Mouse (Mus musculus): ENCODE results near the gene Ralgps1. TPM values are rescaled to one million over a fixed set of nuclear protein-coding genes. Genes with fewer than 3 reads are reported as not detected.

Gene Ralgps1
- polyA plus RNA-seq, 1 experiment from 2014 or later = 2.2 TPM

DNA sequence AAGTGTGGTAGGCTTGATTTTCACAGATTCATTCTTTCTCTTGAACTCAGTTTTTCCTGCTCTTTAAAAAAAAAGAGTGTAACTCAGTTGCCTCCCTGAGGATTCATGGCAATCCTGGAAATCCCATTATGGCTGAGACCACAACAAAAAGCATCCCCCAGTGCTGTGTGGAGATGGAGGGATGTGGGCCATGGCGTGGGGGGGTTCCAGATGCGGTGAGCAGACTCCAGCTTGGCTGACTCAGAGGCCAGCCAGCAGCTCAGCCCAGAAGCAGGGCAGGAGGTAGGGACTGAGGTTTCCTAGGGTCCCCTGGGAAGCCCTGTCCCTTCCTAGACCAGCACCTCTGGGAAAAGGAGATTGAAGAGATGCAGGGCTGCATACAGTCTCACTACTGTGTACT lies 194.4 kb downstream of the Ralgps1 start:
- no peak overlapping the region for H3K4me2 ChIP-seq (replicated peaks; ENCODE audit: low read depth)
- ATAC-seq (ENCODE audit: low FRiP score, low TSS enrichment) (no peak), DNase-seq (ENCODE audit: low spot score) (no peak)
- no peak overlapping the region for H3K4me3 ChIP-seq (ENCODE audit: low read depth, low read length)
- 44% methylated on average over 2 of the region's 2 CpGs for WGBS
- H3K27me3 ChIP-seq (ENCODE audit: control insufficient read depth, insufficient read depth, low read length) = no peaks in the 10 kb centered on the region
- TF ChIP-seq CTCF (IDR thresholded peaks at IDR 0.05; ENCODE audit: low read depth) (no peak), EP300 (optimal IDR thresholded peaks at IDR 0.05) (no peak)
- peaks cover 7% of the 10 kb centered on the region; the same call in 1 of the 2 replicates for H3K4me1 ChIP-seq (replicated peaks; ENCODE audit: control insufficient read depth, insufficient read depth)
- no peak overlapping the region for H3K9ac ChIP-seq (ENCODE audit: low read length)
- H3K9me3 ChIP-seq (ENCODE audit: control insufficient read depth, low read length) = no peaks in the 10 kb centered on the region
- peak overlapping the region; percentile 35; the same call in 1 of the 2 replicates for H3K27ac ChIP-seq (replicated peaks)
- 0 out of 2 replicates have a peak, but pooled peaks cover 6% of the 10 kb centered on the region for H3K36me3 ChIP-seq (ENCODE audit: control insufficient read depth, insufficient read depth, low read length)

DNA sequence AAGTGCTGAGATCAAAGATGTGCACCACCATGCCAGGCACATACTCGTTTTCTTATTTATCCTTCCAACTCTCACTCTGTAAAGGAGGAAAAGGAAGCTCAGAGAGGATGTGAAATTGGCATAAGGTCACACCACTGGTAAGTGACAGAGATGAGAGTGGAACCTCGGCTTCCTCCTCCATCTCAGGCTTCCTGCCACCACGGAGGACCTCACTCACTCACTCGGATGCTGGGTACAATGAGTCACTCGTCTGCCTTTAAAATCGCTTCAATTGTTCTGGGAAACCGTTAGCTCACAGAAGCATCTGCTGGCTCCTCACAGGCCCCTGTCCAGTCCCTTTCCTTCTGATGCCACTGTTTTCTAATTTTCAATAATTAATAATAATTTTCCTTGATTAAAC lies 194.8 kb downstream of the Ralgps1 start:
- no peak for ATAC-seq (ENCODE audit: low FRiP score, low TSS enrichment)
- Histone ChIP-seq H3K4me1 (replicated peaks; ENCODE audit: control insufficient read depth, insufficient read depth) (peaks cover 7% of the 10 kb centered on the region; the same call in 1 of the 2 replicates), H3K9ac (ENCODE audit: low read length) (no peak overlapping the region), H3K9me3 (ENCODE audit: control insufficient read depth, low read length) (no peaks in the 10 kb centered on the region), H3K4me2 (replicated peaks; ENCODE audit: low read depth) (no peak overlapping the region), H3K27me3 (ENCODE audit: control insufficient read depth, insufficient read depth, low read length) (no peaks in the 10 kb centered on the region), H3K27ac (replicated peaks) (no peak overlapping the region), H3K36me3 (ENCODE audit: control insufficient read depth, insufficient read depth, low read length) (0 out of 2 replicates have a peak, but pooled peaks cover 6% of the 10 kb centered on the region), H3K4me3 (ENCODE audit: low read depth, low read length) (no peak overlapping the region)
- TF ChIP-seq CTCF (IDR thresholded peaks at IDR 0.05; ENCODE audit: low read depth) (no peak), EP300 (optimal IDR thresholded peaks at IDR 0.05) (no peak)
- 69% methylated on average over 7 of the region's 7 CpGs for WGBS
- DNase-seq (ENCODE audit: low spot score) = no peak

DNA sequence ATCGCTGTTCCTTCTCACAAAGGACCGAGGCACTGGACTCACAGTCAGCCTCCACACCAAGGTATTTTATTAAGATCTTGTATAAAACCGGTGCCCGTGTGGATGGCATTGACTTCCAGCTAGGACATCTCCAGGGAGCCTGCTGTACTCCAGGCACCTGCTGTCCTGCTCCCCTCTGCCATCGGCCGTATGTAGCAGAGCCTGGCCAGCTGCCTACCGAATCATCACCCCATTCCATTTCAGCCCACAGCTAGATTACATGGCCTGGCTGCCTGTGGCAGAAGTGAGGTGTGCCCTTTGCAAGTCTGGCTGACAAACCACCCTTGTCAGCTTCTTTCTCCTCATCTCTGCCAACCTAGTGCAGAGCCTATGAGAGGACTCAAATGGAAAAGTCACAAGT lies 197.6 kb downstream of the Ralgps1 start:
- Histone ChIP-seq H3K27me3 (ENCODE audit: control insufficient read depth, insufficient read depth, low read length) (no peaks in the 10 kb centered on the region), H3K9me3 (ENCODE audit: control insufficient read depth, low read length) (no peaks in the 10 kb centered on the region), H3K9ac (ENCODE audit: low read length) (no peak overlapping the region), H3K36me3 (ENCODE audit: control insufficient read depth, insufficient read depth, low read length) (0 out of 2 replicates have a peak, but pooled peaks cover 6% of the 10 kb centered on the region), H3K4me3 (ENCODE audit: low read depth, low read length) (no peak overlapping the region), H3K4me2 (replicated peaks; ENCODE audit: low read depth) (no peak overlapping the region), H3K4me1 (replicated peaks; ENCODE audit: control insufficient read depth, insufficient read depth) (peaks cover 2% of the 10 kb centered on the region; the same call in 1 of the 2 replicates), H3K27ac (replicated peaks) (no peak overlapping the region)
- no peak for ATAC-seq (ENCODE audit: low FRiP score, low TSS enrichment)
- no peak for TF ChIP-seq EP300 (optimal IDR thresholded peaks at IDR 0.05)
- no peak for TF ChIP-seq CTCF (IDR thresholded peaks at IDR 0.05; ENCODE audit: low read depth)
- no peak for DNase-seq (ENCODE audit: low spot score)
- 87% methylated on average over 7 of the region's 7 CpGs for WGBS

DNA sequence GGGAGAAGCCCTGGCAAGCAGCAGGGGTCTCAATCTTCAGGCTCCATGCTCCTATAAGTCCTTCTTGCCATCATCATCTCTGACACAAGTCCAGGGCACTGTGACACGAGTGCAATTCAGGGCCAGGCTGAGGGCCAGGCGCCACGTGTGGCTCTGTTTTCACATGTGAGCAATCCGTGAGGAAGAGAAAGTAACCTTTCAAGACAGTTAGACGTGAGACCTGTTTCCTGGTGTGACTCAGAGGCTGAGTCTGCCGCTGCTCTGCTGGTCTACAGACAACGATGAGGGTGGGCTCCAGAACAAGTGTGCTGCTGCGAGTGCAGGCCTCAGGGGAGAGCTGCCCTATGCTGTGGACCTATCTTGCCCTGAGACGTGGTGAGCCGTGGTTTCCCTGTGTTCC lies 198.2 kb downstream of the Ralgps1 start:
- Histone ChIP-seq H3K36me3 (ENCODE audit: control insufficient read depth, insufficient read depth, low read length) (0 out of 2 replicates have a peak, but pooled peaks cover 6% of the 10 kb centered on the region), H3K27ac (replicated peaks) (no peak overlapping the region), H3K9me3 (ENCODE audit: control insufficient read depth, low read length) (no peaks in the 10 kb centered on the region), H3K9ac (ENCODE audit: low read length) (no peak overlapping the region), H3K27me3 (ENCODE audit: control insufficient read depth, insufficient read depth, low read length) (no peaks in the 10 kb centered on the region), H3K4me2 (replicated peaks; ENCODE audit: low read depth) (no peak overlapping the region), H3K4me3 (ENCODE audit: low read depth, low read length) (no peak overlapping the region), H3K4me1 (replicated peaks; ENCODE audit: control insufficient read depth, insufficient read depth) (no peaks in the 10 kb centered on the region)
- peak; percentile 41; the same call in 1 of the 2 replicates for ATAC-seq (ENCODE audit: low FRiP score, low TSS enrichment)
- no peak for DNase-seq (ENCODE audit: low spot score)
- WGBS = 69% methylated on average over 10 of the region's 10 CpGs
- TF ChIP-seq CTCF (IDR thresholded peaks at IDR 0.05; ENCODE audit: low read depth) (no peak), EP300 (optimal IDR thresholded peaks at IDR 0.05) (no peak)

DNA sequence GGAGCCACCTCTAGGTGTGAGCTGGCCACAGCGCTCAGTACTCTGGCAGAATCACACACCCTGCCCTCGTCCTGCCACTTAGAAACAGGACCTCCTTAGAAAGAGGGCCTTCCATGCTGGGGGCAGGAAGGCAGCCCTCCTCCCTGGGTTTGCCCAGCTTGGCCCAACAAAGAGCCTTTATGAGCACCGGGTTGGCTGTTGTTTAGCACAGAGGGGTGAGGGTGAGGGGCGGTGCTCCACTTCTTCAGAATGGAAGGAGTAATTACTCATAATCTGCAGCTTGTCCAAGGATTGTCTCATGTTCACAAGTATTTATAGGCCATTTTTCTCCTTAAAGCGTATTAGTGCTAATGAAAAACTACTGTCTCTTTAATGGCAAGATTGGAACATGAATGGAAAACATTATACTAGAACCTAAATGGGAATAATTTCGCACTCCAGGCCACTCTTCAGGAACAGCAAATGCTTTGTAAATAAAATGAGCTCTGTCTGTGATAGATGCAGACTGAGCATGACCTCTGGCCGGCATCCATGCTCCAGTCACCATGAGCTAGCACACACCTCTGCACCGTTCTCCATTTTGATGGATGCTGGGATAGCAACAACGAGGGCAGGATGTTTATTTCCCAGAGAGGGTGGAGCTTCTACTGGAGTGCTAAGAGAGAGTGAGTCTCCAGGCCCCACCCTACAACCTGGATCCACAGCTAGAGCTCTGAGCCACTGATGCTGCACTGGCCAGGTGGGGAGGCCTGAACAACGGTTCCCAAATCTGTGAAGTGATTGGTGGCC lies 200.3 kb downstream of the Ralgps1 start:
- no peak for TF ChIP-seq CTCF (IDR thresholded peaks at IDR 0.05; ENCODE audit: low read depth)
- no peak for TF ChIP-seq EP300 (optimal IDR thresholded peaks at IDR 0.05)
- H3K27me3 ChIP-seq (ENCODE audit: control insufficient read depth, insufficient read depth, low read length) = no peaks in the 10 kb centered on the region
- H3K9me3 ChIP-seq (ENCODE audit: control insufficient read depth, low read length) = no peaks in the 10 kb centered on the region
- H3K36me3 ChIP-seq (ENCODE audit: control insufficient read depth, insufficient read depth, low read length) = 0 out of 2 replicates have a peak, but pooled peaks cover 6% of the 10 kb centered on the region
- no peak overlapping the region; the same call in 1 of the 2 replicates for H3K27ac ChIP-seq (replicated peaks)
- H3K4me1 ChIP-seq (replicated peaks; ENCODE audit: control insufficient read depth, insufficient read depth) = no peaks in the 10 kb centered on the region
- H3K4me2 ChIP-seq (replicated peaks; ENCODE audit: low read depth) = no peak overlapping the region
- H3K9ac ChIP-seq (ENCODE audit: low read length) = no peak overlapping the region
- DNase-seq (ENCODE audit: low spot score) = no peak
- 0 out of 2 replicates have a peak, but pooled peaks have one; percentile 43 for ATAC-seq (ENCODE audit: low FRiP score, low TSS enrichment)
- H3K4me3 ChIP-seq (ENCODE audit: low read depth, low read length) = no peak overlapping the region
- WGBS = 50% methylated on average over 10 of the region's 10 CpGs

DNA sequence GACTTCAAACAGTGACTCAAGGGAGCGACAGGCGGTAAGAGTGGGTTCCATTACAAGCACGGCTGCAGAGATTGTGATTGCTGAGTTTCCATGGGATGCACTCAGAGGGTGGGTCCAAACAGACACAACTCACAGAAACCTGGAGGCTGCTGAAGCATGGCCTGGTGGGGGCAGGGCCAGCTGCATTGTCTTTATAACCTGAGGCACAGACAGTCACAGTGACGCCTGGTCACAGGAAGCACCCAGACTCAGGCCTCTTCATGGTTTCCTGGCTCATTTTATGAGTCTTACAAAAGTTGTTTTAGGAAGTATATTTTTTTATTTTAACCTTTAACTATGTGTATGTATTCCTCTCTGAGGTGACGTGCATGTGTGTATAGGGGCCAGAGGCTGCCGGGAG lies 201.8 kb downstream of the Ralgps1 start:
- ATAC-seq (ENCODE audit: low FRiP score, low TSS enrichment) (no peak), DNase-seq (ENCODE audit: low spot score) (no peak)
- Histone ChIP-seq H3K27me3 (ENCODE audit: control insufficient read depth, insufficient read depth, low read length) (no peaks in the 10 kb centered on the region), H3K4me2 (replicated peaks; ENCODE audit: low read depth) (no peak overlapping the region), H3K9me3 (ENCODE audit: control insufficient read depth, low read length) (no peaks in the 10 kb centered on the region), H3K4me3 (ENCODE audit: low read depth, low read length) (no peak overlapping the region), H3K4me1 (replicated peaks; ENCODE audit: control insufficient read depth, insufficient read depth) (peaks cover 4% of the 10 kb centered on the region; the same call in 1 of the 2 replicates), H3K9ac (ENCODE audit: low read length) (no peak overlapping the region), H3K27ac (replicated peaks) (no peak overlapping the region), H3K36me3 (ENCODE audit: control insufficient read depth, insufficient read depth, low read length) (0 out of 2 replicates have a peak, but pooled peaks cover 6% of the 10 kb centered on the region)
- TF ChIP-seq CTCF (IDR thresholded peaks at IDR 0.05; ENCODE audit: low read depth) = no peak
- TF ChIP-seq EP300 (optimal IDR thresholded peaks at IDR 0.05) = no peak
- WGBS = 71% methylated on average over 6 of the region's 6 CpGs
